Mouse (Mus musculus): ENCODE results near the gene Smarcd3.

- TF ChIP-seq CTCF (IDR thresholded peaks at IDR 0.05; ENCODE audit: extremely low read depth, insufficient read depth, insufficient read length, insufficient replicate concordance) (no peak), POLR2A (IDR thresholded peaks at IDR 0.05; ENCODE audit: low read depth, low read length) (no peak)
These were observed 20.0 kb downstream of the Smarcd3 start for GRCm38 (mm10) chr5:24604080-24604655.

Measured in spleen, adult 2 months (tissue).